Mouse (Mus musculus) stomach, postnatal 0 days (tissue): ENCODE results near the gene Srgn. TPM values are rescaled to one million over a fixed set of nuclear protein-coding genes. Genes with fewer than 3 reads are reported as not detected.
"Not testable (repeated sequence)": the region's sequence is repeated elsewhere in the genome, so short reads cannot be mapped to it uniquely, and the experiment has no call there.

ENCODE experiments used
- ATAC-seq: fragments of 200-750 bp; cut with Nextera tagmentation; 2 replicates; pipeline ENCODE4 v1.8.0; 2017; ENCODE audit not compliant: low FRiP score, low TSS enrichment
- DNase-seq: peaks from one replicate; pipeline ENCODE4 v3.0.0-alpha.2; 2016; ENCODE audit warnings: low spot score
- H3K27ac ChIP-seq: fragments of 300-500 bp; sonication (generic); replicated peaks from 2 replicates; pipeline ENCODE4 v1.5.1; 2014; ENCODE audit warnings: mild to moderate bottlenecking, control low read depth
- H3K27me3 ChIP-seq: fragments of 300-500 bp; sonication (generic); 2 replicates; pipeline ENCODE4 v1.6.1; 2014; ENCODE audit warnings: low read length; ENCODE audit not compliant: control insufficient read depth, insufficient read depth
- H3K36me3 ChIP-seq: fragments of 300-500 bp; sonication (generic); 2 replicates; pipeline ENCODE4 v1.6.1; 2014; ENCODE audit warnings: low read length, mixed read lengths; ENCODE audit not compliant: control insufficient read depth, insufficient read depth
- H3K4me1 ChIP-seq: fragments of 300-500 bp; sonication (generic); replicated peaks from 2 replicates; pipeline ENCODE4 v1.6.1; 2014; ENCODE audit warnings: antibody characterized with exemption; ENCODE audit not compliant: control insufficient read depth, insufficient read depth
- H3K4me2 ChIP-seq: fragments of 300-500 bp; sonication (generic); replicated peaks from 2 replicates; pipeline ENCODE4 v1.6.1; 2014; ENCODE audit warnings: low read depth, mild to moderate bottlenecking, control low read depth, moderate library complexity
- H3K4me3 ChIP-seq: fragments of 300-500 bp; sonication (generic); 2 replicates; pipeline ENCODE4 v1.5.1; 2014; ENCODE audit warnings: low read depth, low read length, control low read depth
- H3K9ac ChIP-seq: fragments of 300-500 bp; sonication (generic); 2 replicates; pipeline ENCODE4 v1.6.1; 2014; ENCODE audit warnings: mild to moderate bottlenecking, low read length, control low read depth, mixed read lengths
- H3K9me3 ChIP-seq: fragments of 300-500 bp; sonication (generic); 2 replicates; pipeline ENCODE4 v1.6.1; 2016; ENCODE audit warnings: low read length; ENCODE audit not compliant: control insufficient read depth
- CTCF ChIP-seq: IDR thresholded peaks from 2 replicates; pipeline ENCODE4 v1.5.1; 2016; ENCODE audit warnings: antibody characterized with exemption, low read depth, mild to moderate bottlenecking, moderate library complexity
- EP300 ChIP-seq: optimal IDR thresholded peaks from 2 replicates; pipeline ENCODE3; 2016; ENCODE audit warnings: antibody characterized with exemption
- WGBS: fragments of 180-500 bp; shearing (Covaris S2); extraction: QIAGEN DNeasy Blood & Tissue Kit; methylation state at CpG from one replicate; pipeline ENCODE4 v1.1.7; 2014; 5-methylcytosine and 5-hydroxymethylcytosine counted together
- polyA plus RNA-seq: library from polyadenylated mRNA; unstranded; fragments of >200 nt; fragmentation: Nextera tagmentation; extraction: Ambion mirVana; gene quantifications from 2 replicates; pipeline ENCODE4 v1.2.1, GENCODE M21; 2015

The Srgn gene
- polyA plus RNA-seq, 1 experiment from 2014 or later: 14.2 TPM

GRCm38 (mm10) chr10:62501951-62502350 is 25.3 kb downstream of the Srgn start:
- ATAC-seq: no peak
- no peak overlapping the region for H3K9ac ChIP-seq
- TF ChIP-seq CTCF (no peak), EP300 (no peak)
- no peaks in the 10 kb centered on the region for H3K9me3 ChIP-seq
- H3K27me3 ChIP-seq: no peaks in the 10 kb centered on the region
- H3K27ac ChIP-seq: no peak overlapping the region
- no peak overlapping the region for H3K4me3 ChIP-seq
- DNase-seq: no peak
- H3K36me3 ChIP-seq: no peaks in the 10 kb centered on the region
- no peak overlapping the region for H3K4me2 ChIP-seq
- 80% methylated on average over 7 of the region's 7 CpGs for WGBS
- no peaks in the 10 kb centered on the region for H3K4me1 ChIP-seq

GRCm38 (mm10) chr10:62500916-62501615 is 26.2 kb downstream of the Srgn start:
- Histone ChIP-seq H3K4me1 (no peaks in the 10 kb centered on the region), H3K36me3 (no peaks in the 10 kb centered on the region), H3K4me3 (no peak overlapping the region), H3K4me2 (no peak overlapping the region), H3K27ac (no peak overlapping the region), H3K27me3 (no peaks in the 10 kb centered on the region), H3K9ac (no peak overlapping the region), H3K9me3 (no peaks in the 10 kb centered on the region)
- no peak for ATAC-seq
- no peak for DNase-seq
- whole genome bisulfite sequencing: 84% methylated on average over 9 of the region's 9 CpGs
- TF ChIP-seq EP300 (no peak), CTCF (no peak)

- Histone ChIP-seq H3K4me1 (no peaks in the 10 kb centered on the region), H3K9ac (no peak overlapping the region), H3K9me3 (no peaks in the 10 kb centered on the region), H3K4me2 (no peak overlapping the region), H3K27me3 (no peaks in the 10 kb centered on the region), H3K36me3 (no peaks in the 10 kb centered on the region), H3K4me3 (no peak overlapping the region), H3K27ac (no peak overlapping the region)
- peak; percentile 93 for TF ChIP-seq CTCF
- no peak for TF ChIP-seq EP300
- ATAC-seq (peak; percentile 59), DNase-seq (peak; percentile 63)
- WGBS: 27% methylated on average over 15 of the region's 15 CpGs
Observed at GRCm38 (mm10) chr10:62500088-62500915, 26.9 kb downstream of the Srgn start.

- H3K4me3 ChIP-seq, H3K4me2 ChIP-seq, ATAC-seq, H3K36me3 ChIP-seq, H3K9ac ChIP-seq, DNase-seq, H3K27me3 ChIP-seq, H3K27ac ChIP-seq, H3K9me3 ChIP-seq, H3K4me1 ChIP-seq: not testable (repeated sequence)
- 75% methylated on average over 3 of the region's 3 CpGs for WGBS
Observed at GRCm38 (mm10) chr10:62491681-62492080, 35.6 kb downstream of the Srgn start.

- TF ChIP-seq EP300: no peak
- TF ChIP-seq CTCF: peak; percentile 80
Observed at GRCm38 (mm10) chr10:62488266-62488665, 39.0 kb downstream of the Srgn start.

More at GRCm38 (mm10) chr10:62488266-62488665, 39.0 kb downstream of the Srgn start:
- no peak overlapping the region for H3K4me3 ChIP-seq
- ATAC-seq (no peak), DNase-seq (peak; percentile 45)
- no peaks in the 10 kb centered on the region for H3K27me3 ChIP-seq
- no peaks in the 10 kb centered on the region for H3K9me3 ChIP-seq
- H3K36me3 ChIP-seq: no peaks in the 10 kb centered on the region
- 34% methylated on average over 1 of the region's 1 CpGs for WGBS
- H3K27ac ChIP-seq: no peak overlapping the region
- no peaks in the 10 kb centered on the region for H3K4me1 ChIP-seq
- H3K9ac ChIP-seq: no peak overlapping the region
- H3K4me2 ChIP-seq: no peak overlapping the region
